Mouse (Mus musculus) effector memory CD4-positive, alpha-beta T cell, adult 7 months (primary cell): Measurements from ENCODE around the gene Zfp316. TPM values are rescaled to one million over a fixed set of nuclear protein-coding genes. Genes with fewer than 3 reads are reported as not detected.

Experiments used
- polyA plus RNA-seq: library from polyadenylated mRNA; unstranded; fragments of 100-300 nt; shearing (Covaris generic); gene quantifications from one replicate; pipeline ENCODE4 v1.2.1, GENCODE M21; 2017

Gene Zfp316
- 1.2 TPM for polyA plus RNA-seq

DNA sequence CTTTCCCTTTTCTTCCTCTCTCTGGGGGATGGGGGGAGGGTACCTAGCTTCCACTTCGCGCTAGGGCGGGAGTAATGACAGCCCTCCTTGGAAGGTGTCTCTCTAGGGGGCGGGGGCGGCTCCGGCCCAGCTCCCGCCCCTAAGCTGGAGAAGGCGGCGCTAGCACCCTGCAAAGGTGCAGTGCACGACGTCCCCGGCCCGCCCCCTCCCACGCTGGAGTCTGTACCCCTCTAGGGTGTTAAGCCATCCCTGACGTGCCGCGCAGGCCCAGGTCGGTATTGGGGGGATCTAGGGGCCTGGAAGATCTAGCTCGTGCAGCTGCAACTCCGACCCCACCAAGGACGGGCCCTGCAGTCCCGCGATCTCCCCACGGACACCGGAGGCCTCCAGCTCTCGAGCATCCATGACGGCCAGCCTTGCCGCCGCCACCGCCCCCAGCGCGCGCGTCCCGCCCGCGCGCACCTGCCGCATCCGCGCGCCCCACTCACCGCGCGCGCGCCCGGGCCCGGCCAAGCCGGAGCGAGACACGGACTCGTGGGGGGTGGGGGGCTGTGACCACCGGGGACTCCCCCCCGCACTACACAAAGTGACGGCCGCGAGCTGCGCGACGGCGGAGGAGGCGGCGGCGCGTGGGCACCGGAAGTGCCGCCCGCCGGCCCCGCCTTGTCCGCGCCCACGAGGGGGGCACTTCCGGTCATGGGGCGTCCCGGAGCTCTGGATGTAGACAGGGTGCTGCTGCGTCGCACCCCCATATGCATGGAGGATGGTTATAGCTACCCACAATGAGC lies at the start of gene Zfp316:
Gene Zfp316, minus strand, starts transcription at position 660 of the 788 bp plus-strand sequence.

DNA sequence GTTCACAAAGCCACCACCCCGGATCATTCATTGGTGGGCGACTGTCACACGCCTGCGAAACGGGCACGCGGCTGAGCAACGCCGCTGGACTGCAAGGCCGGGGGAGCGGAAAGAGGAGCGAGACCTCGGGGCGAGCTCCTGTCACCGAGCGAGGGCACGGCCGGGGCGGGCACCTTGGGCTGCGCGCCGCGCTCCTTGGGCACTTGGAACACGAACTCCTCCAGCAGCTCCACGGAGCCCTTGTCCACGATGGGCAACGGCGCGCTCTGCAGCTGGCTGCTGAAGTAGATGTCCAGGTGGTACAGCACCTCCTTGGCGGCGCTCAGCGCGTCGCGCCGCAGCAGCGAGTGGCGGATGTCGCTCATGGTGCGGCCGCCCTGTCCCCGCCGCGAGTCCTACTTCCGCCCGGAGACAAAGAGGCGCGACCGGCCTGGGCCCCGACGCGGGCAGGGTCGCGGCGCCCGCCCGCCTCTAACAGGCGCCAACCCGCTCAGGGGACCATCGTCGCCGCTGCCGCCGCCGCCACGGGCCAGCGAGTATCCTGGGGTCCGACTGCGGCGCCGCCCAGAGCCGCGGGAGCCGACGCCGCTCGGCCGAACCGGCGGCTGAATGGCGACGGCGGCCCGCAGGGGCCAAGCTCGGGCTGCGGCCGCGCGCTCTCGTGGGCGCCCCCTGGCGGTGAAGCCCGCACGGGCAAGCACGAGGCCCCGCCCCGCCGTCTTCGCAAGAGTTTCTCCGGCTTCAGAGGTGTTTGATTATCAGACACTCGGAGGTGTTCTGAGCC lies 45.1 kb upstream of the Zfp316 start, which contains the start of gene E130309D02Rik:
Gene E130309D02Rik, minus strand, starts transcription at position 631 of the 784 bp plus-strand sequence.

DNA sequence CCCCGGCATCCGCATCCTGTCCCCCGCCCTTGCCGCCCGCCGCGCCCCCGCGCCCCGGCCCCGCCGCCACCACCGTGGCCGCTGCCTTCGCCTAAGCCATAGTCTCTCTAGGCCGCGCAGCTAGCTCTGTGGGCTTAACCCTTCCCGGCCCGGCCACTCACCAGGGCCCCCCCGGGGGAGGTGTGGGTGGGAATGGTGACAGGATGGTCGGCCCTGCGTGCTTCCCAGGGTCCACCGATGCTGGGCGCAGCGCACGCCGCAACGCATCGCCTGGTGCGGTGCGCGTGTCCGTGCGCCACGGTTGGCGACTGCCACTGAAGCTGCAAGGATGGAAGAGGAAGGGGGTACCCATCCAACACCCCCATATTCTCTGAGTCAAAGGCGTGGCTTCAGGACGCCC lies 23.6 kb upstream of the Zfp316 start, which contains the start of gene Zfp853:
Gene Zfp853, minus strand, starts transcription at position 220 of the 400 bp plus-strand sequence.

DNA sequence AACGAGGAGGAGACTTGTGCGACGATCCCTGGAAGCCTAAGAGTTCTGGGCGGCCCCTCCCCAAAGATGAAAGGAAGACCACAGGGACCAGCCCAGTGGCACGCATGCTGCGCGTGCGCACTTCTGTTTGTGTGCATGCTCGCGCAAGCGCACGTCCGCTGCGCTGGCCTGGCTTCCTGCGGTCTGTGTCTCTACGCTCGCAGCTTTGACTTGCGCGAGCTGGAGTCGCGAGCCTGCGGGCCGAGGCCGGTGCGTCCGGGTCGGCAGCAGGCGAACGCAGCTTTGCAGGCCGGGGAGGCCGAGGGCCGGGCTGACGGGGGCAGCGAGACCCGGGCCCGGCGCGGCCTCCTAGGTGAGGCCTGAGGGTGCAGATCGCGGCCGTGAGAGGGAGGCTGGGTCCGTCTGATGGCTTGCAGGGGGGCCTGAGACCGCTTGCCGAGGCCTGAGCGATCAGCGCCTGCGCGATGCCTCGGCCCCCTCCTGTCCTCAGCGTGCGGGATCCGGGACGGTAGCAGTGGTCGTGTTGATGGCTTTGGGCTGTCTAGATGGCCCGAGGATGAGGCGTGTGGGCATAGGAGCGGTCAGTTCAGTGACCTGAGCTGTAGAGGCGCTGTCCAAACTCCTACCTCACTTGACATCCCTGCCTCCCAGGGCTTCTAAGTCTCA lies 34.7 kb downstream of the Zfp316 start, which contains the start of gene Zfp12:
Gene Zfp12, plus strand, starts transcription at position 136 of the 666 bp plus-strand sequence.

DNA sequence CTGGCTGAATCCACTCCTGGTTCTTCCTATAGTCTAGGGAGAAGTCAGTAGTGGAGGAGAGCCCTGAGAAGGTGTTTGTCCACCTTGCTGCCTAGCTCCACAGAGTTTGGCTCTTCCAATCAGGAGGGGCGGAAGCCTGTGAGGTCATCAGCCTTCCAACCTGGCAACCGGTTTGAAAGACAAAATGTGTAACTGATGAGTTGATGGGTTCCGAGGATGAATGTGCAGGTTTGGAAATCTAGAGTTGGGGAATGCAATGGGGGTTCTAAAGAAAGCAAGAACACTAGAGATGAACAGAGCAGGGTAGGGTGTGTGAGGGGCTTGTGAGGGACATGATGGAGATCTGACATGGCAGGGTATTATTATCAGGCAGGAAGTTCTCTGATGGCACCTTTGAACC lies 43.0 kb downstream of the Zfp316 start, which contains the start of gene Spdye4a:
Gene Spdye4a, minus strand, starts transcription at position 101 of the 400 bp plus-strand sequence.

Other genes with a start within 250 kb of the Zfp316 start
- gene Rnf216, start 157.0 kb downstream of the Zfp316 start, polyA plus RNA-seq = 44.8 TPM
- gene Olfr718-ps1, start 122.4 kb downstream of the Zfp316 start, polyA plus RNA-seq = 0.11 TPM
- gene Rbak, start 89.2 kb downstream of the Zfp316 start, polyA plus RNA-seq = 9.0 TPM
- gene Spdye4b, start 89.0 kb downstream of the Zfp316 start, polyA plus RNA-seq = not detected
- gene Spdye4a, start 43.1 kb downstream of the Zfp316 start, polyA plus RNA-seq = not detected
- 16.8 TPM for gene Zfp12, start 34.9 kb downstream of the Zfp316 start, polyA plus RNA-seq
- gene Zfp853, start 23.6 kb upstream of the Zfp316 start, polyA plus RNA-seq = not detected
- gene E130309D02Rik, start 45.3 kb upstream of the Zfp316 start, polyA plus RNA-seq = 48.0 TPM
- gene Zdhhc4, start 59.2 kb upstream of the Zfp316 start, polyA plus RNA-seq = 49.6 TPM
- not detected for gene Grid2ip, start 87.3 kb upstream of the Zfp316 start, polyA plus RNA-seq
- 33.8 TPM for gene Kdelr2, start 133.8 kb upstream of the Zfp316 start, polyA plus RNA-seq
- gene Daglb, start 194.6 kb upstream of the Zfp316 start, polyA plus RNA-seq = 10.6 TPM